Mouse (Mus musculus) embryo, embryonic 11 days (tissue): ENCODE measurements around the gene Tbc1d21.
A peak's percentile ranks its signal among the peaks of the same experiment; 100 is the strongest.

Experiments
- DNase-seq: peaks from one replicate; pipeline ENCODE4 v3.0.0-alpha.2; 2015

Gene Tbc1d21

DNA sequence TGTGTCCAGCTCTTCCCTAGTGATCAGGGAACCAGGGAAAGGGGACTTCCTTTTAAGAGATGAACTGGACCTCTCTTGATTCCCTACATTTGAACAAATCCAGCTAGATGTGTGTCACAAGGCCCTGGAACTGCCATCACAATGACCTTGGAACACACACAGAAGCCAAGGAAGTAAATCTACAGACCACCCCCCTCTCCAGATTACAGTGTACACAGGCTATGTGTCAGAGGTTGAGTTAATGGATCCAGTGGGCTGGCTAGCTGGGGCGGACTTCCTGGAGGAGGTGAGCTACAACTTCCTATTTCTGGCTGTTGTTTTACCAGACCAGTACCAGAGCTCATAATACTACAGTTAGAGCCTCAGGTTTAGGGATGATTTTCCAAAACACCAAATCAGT is at the start of gene Tbc1d21:
Gene Tbc1d21 (minus strand): TSS at position 101 of the 400 bp plus-strand sequence.
- no peak for DNase-seq

DNA sequence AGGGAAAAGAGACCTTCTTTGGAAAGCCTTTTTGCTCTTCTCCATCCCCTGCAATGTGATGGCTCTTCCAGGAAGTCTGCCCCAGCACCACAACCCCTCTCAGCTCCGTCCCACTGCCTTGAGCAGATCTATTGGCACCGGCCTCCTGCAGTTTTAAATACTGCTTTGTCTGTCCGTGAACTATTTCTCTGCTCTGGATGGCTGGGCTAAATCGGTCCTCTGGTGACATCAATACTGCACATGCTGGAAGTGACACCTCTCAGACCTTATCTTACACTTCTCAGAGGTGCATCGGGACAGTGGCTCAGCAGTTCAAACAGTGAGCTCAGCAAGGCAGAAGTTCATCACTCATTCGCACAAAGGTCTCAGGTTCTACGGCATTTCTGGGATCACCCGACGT is 41.3 kb upstream of the Tbc1d21 start:
- DNase-seq = no peak

DNA sequence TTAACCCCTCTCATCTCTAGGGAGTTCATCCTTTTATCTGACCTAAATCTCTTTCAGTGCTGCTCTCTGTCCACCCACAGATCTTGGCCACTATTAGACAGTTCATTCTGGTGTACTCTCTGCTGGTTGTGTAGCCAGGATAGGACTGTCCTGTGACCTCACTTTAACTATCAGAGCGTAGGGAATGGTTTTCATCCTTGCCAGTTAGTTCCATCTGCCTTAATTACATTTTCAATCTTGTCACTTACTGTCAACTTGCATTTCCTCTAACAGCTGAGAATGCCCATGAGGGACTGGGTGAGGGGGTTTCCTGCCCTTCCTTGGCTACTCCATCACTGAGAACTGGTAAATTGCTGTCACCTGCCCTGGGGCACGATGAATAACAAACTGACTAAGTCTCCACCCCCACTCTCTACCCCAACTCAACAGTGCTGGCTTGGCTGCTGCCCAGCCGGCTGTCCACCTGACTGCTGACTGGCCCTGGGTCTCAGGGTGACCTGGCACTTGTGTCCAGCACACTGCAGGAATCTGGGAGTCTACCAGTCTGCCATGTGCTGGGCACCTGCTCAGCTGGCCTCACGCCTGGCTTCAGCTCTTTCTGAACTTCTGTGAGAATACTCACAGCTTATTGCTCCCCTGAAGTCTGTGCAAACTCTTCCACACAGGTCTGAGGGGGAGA is 39.9 kb upstream of the Tbc1d21 start:
- no peak for DNase-seq

DNA sequence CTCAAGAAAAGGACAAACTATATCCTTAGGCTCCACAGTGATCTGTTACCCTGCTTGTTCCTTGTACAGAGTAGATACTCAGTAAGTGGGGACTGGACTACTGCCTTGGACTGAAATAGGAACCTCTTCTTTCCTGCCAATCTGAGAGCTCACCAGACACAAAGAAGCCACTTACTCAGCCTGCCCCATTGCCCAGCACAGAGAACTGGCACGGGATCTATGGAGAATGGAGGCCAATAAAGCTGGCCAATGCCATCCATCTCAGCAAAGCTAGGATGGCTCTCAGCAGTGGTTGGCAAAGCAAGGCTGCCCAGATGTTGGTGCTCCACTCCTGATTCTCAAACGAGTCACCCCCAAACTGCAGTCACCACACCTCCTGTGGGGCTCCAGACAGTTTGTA is 39.0 kb upstream of the Tbc1d21 start:
- DNase-seq = no peak

DNA sequence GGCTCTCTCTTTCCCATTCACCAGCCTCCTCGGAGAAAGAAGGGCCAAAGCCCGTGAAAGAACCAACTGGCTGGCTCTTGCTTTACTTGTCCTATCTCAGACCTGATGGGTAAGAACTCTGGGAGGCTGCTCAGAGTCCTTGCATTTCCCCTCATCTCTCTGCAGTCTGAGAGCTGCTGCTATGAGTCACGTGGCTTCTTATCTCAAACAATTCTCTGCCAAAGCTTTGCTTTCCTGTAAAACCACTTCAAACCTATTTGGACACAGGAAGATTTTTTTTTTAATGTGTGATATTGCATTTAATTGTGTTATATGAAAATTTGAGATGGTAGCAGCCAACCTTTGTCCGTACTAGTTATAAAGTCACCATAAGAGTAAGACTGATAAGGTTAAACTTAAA is 34.2 kb upstream of the Tbc1d21 start:
- no peak for DNase-seq

DNA sequence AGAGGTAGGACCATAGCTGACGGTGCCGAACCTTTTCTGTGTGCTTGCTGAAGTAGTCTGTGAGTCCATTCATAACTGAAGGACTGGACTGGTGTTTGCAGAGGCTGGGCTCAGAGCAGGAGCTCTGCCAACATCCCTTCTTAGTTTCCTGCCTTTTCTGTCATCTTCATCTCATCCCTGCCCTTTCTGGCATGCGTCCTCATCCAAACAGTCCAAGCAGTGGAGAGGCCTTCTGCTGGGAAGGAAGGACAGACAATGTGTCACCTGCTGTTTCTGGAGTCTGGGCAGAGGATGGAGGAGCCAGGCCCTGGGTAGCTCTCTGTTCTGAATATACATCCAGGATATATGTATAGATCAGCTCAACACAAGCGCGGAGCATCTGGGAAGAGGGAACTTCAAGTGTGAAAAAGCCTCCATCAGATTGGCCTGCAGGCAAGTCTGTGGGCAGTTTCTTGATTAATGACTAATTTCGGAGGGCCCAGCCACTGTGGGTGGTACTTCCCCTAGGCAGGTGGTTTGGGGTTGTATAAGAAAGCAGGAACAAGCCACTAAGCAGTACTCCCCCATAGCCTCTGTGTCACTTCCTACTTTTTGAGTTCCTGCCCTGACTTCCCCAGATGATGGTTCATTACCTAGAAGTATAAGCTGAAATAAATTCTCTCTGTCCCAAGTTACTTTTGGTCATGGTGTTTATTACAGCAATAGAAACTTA is 31.3 kb upstream of the Tbc1d21 start:
- DNase-seq = no peak

DNA sequence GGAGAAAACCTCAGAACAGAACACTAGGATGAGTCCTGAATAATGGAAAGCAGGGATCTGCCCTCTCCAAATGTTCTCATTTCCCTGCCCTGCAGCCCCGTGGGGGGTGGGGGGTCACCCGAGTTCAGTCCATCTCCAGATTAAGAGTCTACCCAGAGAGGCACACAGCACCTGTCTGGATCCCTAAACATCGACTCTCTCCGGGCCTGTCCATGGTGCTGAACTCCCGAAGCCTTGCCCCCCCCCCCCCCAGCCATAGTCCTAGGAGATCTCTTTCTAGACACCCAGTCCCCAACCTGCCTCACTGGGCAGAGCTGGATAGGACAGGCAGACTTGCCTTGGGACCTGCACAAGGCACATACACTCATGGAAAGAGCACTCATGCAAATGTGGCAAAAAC is 29.4 kb upstream of the Tbc1d21 start:
- DNase-seq = peak; percentile 33

DNA sequence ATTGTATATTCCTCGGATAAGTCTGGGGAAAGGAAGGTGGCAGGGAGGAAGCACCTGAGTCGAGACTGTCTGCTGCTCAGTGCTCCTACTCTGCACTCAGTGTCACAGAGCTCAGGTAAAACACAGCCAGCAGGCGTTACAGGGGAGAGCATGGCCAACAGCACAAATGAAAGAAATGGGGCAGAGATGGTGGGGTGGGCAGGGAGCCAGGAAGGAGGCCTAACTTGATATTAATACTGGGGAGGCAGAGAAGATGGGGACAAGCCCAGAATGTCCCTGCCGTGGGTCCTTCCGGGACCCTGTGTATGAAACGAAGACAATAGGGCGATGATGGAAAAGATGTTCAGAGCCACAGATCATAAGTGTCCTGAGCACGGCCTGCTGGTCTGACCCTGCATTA is 24.4 kb upstream of the Tbc1d21 start:
- DNase-seq = no peak

DNA sequence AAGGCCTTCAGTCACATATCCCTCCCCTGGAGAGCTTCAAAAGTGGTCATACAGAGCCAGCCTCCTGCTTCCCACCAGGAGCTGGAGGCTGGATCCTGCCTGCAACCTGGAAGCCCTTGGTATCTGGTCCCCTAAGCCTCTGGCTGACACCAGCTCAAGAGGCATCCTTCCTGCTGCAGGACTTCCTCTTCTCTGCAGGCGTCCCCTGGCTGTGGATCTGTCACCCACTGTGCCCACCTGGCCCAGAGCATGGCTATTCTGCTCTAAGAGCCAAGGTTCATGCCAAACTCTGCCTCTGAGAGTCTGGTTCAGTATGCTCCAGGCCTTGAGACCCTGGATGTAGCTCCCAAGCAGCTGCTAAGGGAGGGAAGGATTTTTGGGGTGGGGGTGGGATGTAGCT is 23.6 kb upstream of the Tbc1d21 start:
- no peak for DNase-seq

DNA sequence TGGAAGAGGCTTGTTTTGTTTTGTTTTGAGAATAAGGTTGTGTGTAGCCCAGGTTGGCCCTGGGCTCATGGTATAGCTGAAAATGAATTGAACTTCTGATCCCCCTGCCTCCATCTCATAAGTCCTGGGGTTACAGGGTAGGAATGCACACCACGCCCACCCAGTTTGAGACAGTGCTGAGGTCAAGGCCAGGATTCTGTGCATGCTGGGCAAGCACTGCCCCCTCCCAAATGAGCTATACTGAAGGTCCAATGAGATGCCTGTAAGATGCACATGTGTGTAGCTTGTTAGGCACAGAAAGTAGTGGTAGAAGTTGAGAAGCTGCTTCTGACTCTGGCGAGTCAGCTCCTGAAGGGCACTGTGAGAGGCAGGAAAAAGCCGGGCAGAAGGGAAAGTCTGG is 18.1 kb upstream of the Tbc1d21 start:
- no peak for DNase-seq

DNA sequence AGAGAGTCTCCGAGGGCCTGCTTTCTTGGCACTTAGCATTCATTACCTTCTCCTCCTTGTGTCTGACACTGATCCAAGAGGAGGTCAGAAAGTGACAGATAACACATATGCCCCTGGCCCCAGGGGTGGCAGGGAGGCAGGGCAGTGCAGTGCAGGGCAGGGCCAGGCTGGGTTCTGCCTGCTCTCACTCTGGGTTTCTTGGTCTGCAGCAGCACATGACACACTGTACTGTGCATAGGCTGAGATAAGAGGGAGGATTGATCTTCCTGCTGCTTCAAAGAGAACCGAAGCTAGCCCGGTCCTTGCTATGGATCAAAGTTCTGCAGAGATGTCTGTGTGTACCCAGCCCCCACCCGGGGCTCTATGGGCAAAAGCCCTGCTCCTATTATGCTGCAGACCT is 8.6 kb upstream of the Tbc1d21 start:
- DNase-seq = no peak

DNA sequence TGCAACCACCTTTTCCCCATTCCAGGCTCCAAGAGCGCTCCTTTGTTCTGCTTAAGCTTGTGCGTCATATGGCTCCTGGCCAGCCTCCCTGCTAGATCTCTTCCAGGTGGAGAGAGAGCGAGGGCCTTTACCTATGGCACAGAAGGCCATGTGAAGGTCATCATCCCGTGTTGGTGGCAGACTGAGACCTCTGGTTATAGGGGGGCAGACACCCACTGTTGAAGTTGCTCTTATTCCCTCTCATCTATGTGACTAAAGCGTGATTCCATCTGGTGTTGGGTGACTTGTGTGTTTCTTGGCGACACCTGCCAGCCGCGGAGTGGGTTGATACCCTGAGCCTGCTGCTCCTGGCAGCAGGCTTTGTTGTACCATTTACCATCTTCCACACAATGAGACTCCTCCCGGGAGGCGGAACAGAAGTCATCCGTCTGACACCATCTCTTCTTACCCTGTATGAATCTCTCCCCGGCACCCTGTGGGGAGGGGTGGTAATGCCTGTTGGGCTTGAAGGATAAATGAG is 3.7 kb upstream of the Tbc1d21 start:
- DNase-seq = no peak

DNA sequence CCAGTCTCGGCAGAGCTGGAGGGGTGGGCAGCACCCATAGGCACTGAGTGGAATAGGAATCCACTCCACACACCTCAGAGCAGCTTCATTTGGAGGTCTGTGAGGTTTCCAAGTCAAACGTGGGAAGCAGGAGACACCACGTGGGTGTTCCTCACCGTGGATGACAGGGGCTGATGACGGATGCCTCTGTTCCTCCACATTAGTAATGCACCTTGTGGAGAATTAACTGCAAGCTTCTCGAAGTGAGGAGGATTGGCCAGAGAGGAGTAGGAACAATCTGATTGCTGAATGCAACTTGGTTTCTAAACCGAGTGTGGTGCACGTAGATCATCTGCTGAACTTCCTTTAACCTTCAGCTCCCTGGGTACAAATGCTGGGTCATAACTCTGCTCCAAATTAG is 1.7 kb upstream of the Tbc1d21 start:
- peak; percentile 48 for DNase-seq

DNA sequence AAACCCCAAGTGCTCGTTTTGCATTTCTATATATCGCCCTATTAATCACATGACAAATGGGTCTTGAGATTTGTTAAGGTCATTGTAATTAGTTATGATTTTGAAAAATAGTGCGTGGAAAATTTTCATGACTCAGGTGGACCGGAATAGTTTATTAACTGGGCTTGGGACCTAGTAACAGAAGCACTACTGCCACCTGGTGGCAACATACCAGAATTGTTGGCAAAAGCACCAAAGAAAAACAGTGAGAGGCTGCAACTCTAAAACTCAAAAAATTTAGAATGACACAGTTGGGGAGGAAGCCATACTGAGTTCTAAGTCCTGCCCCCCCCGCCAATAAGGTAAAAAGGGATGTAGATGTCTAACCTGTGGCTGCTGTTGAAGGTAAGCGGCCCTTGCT is 611 bp downstream of the Tbc1d21 start:
- DNase-seq = peak; percentile 71

DNA sequence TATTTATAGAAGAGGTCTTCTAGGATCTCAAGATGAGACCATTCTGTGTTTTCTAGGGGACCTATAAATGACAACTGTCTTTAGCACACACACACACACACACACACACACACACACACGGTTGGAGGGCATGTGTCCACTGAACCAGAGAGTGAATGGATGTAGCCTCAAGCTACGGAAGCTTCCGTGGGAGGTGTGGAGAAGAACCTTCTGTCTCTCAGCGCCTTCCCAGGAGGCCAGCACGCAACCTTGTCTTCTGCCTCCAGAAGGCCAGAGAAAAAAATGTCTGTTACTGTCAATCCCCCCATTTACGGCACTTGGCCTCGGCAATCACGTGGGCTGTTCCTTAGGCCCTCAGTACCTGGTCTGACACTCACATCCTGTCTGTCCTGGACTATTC is 5.9 kb downstream of the Tbc1d21 start:
- no peak for DNase-seq

DNA sequence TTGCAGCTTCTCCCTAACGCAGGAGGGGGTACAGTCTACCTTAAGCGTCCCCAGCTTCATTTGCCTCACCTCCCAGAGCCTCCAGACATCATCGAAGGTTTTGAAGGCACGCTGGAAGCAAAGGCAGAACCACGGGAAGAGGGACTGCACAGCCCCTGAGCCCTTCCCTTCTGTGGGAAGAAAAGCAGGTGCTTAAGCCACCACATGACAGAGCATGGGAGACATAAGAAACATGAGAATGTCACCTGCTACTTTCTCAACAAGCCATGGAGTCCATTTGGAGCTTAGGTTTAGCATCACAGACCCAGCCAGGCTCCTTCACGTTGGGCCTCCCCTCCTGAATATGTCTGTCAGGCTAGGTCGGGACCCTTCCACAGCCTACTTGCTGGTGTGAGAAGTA is 8.3 kb downstream of the Tbc1d21 start:
- DNase-seq = no peak

DNA sequence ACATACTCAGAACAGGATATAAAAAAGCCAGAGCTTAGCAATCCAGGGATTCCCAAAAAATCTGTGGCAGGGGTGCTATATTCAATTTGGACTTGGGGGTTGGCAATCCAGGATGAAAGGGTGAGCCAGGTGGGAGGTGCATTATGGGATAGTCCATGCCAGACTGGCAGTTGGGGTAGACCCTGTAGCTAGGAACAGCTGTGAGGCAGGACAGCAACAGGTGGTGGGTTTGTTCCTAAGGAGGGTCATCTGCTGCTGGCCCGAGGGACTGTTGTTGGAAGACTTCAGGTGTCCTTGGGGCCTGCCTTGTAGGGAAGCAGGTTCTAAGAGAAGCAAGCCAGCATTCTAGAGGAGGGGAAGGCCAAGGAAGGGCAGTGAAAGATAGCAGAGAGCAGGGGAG is 8.9 kb downstream of the Tbc1d21 start:
- DNase-seq = no peak

DNA sequence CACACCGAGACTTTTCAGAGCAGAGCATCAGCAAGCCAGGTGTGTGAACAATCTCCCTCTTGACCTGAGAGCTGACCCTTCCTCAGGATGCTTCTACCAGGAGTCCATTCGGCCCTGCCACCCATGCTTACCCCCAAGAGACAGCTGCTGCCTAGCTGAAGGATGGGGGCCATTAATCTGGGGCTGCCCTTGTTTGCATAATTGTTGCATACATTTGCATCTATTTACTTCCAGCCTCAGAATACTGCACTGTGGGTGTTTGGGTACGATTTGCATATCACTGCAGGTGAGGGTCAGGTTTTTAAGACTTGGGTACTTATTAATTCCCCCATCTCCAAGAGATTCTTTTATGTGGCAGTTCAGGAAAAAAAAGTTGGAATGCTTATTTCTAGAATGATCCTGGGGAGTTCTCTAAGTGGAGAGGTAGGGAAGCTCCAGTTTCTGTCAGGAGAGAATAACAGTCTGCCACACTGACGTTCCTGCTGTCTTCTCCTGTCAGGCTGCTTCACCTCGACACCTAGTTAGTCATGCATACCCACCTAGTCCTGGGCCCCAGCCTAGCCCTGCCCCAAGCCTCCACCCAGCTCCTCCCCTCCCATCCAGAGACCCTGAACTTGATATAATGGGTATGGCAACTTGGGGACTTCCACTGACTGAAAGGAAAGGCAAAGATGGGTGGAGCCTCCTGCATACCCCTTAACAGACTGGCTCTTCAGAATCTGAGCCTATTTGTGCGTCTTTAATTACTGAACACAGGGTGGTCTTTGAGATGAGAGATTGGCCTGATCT is 14.8 kb downstream of the Tbc1d21 start:
- no peak for DNase-seq

DNA sequence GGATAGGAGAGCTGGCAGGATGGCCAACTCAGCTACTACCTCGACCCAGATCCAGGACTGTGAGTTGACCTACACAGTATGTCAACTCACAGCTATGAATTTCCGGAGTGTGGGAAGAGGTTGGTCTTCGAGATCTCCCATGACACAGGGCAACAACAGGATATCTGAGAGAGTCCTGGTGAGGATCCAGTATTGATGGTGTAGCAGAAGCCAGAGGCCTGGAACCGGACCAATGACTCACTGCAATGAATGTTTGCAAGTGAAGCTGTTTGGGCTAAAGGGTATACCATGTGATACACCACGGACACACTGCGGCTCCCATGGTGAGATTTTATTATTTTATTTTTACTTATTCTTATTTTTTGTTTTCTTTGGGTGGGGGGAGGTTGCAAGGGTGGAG is 15.6 kb downstream of the Tbc1d21 start:
- DNase-seq = no peak

DNA sequence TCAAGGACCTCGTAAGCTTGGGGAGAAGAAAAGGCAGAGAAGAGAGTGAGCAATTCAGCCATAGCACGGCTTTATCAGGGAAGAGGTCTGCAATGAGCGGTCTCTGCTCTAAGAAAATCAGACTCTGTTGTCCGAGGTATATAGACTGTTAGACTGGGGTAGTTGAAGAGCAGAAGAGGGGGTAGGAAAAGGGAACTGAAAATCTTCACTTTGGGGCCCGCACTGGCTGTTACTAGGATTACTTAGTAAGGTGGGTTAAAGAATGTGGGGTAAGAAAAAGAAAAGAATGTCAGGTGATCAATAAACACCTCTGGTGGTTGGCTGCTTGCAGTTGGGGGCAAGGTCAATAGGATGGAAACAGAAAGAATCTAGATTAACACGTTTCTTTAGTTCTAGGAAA is 17.0 kb downstream of the Tbc1d21 start:
- DNase-seq = no peak

DNA sequence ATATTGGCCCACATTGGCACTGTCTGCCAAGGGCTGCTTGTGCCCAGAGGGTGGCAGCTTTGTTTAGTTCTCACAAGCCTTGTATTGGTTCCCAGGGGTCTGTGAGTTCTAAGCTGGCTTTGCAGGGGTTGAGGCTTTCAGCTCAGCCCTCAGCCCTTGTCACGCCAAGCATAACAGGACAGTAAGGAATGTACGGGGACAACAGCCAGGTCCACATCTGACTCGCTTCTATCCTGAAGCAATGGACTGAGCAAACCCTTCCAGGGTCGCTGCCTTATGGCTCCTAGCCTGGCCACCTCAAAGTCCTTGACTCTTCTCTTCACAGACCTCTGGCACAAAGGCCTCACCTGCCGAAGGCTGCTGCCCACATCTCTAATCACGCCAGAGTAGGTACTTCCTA is 22.5 kb downstream of the Tbc1d21 start:
- DNase-seq = no peak

DNA sequence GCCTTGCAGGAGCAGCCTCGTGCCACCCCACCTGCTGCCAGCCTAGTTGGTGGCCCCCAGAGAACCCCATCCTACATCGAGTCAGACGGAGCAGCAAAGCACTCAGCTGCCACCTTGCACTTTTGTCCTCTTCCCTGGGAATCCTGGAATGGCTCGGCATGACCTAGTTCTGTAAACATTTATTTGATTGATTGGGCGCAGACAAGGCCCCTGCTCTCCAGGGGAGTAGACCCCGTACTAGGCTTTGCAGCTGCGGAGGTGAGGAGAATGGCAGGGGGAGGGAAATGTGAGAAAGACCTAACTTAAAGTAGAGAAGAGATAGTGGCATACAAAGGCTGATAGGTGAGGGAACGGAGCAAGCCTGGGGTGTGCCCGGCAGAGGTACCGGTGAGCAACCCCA is 23.8 kb downstream of the Tbc1d21 start:
- DNase-seq = peak; percentile 67

DNA sequence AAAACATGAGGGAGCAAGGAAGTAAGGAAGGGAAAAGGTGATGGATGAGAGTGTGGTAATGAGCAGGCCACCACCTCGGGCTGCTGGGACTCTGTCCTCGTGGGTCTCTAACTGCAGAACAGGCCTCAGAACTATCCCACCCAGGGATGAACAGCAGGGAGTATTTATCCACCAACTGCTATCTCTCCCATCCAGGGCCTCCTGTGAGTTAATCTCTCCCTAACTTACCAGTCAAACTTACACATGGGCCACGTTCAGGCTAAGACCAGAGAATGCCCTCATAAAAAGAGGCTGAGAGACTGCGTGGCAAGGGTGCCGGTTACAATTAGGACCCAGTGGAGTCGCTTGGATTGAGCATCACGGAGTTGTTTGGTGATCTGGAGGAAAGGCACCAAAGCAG is 24.3 kb downstream of the Tbc1d21 start:
- no peak for DNase-seq

DNA sequence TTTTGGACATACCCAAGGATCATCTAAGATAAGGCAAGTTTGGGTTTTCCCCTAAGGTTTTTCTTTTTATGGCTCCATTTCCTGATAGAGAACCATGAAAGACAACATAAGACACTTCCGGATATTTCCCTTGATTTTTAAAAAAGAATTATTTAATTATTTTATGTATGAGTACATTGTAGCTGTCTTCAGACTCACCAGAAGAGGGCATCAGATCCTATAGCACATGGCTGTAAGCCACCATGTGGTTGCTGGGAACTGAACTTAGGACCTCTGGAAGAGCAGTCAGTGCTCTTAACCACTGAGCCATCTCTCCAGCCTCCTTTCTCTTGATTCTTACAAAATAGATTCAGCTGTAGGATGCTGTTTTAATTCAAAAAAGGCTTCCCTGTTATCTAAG is 28.5 kb downstream of the Tbc1d21 start:
- no peak for DNase-seq
